Mouse (Mus musculus): Measurements from ENCODE around the gene Ccer2. TPM values are rescaled to one million over a fixed set of nuclear protein-coding genes. Genes with fewer than 3 reads are reported as not detected.
A peak's percentile ranks its signal among the peaks of the same experiment; 100 is the strongest.

Gene Ccer2
- polyA plus RNA-seq, 1 experiment from 2014 or later: not detected

DNA sequence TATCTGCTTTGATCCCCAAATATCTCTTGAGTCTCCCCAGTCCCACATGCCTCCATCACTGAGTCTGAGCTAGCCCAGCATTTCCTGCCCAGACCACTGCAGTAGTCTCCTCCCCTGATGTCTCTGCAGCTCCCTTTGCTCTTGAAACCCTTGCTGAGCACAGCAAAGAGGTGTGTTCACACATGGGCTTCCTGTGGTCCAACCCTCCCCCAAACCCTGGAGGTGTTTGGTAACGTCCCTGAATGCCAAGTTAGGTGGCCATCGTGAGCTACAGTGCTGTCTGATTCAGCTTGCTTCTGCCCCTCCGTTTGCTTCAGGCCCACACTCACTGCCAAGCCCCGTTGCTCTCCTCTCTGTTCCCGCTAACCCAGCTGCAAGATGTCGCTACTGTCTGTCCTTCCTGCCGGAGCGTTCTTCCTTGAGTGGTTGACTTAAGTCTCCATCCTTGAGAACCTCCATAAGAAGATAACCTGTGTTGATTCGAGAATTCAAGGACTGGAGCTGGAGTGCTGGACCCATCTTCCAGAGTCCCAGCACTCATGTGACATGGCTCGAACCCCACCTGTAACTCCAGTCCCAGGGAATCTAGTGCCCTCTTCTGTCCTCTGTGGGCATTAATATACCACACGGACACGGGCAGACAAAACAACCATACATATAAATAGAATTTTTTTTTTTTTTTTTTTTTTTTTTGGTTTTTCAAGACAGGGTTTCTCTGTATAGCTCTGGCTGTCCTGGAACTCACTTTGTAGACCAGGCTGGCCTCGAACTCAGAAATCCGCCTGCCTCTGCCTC, 36.6 kb downstream of the Ccer2 start:
- Histone ChIP-seq H3K9me3 (no peaks in the 10 kb centered on the region), H3K4me2 (no peak overlapping the region), H3K4me1 (peaks cover 30% of the 10 kb centered on the region), H3K36me3 (peaks cover 9% of the 10 kb centered on the region), H3K9ac (no peak overlapping the region), H3K27me3 (replicated peaks) (no peaks in the 10 kb centered on the region), H3K4me3 (no peak overlapping the region), H3K27ac (replicated peaks) (no peak overlapping the region)
- 66% methylated on average over 14 of the region's 14 CpGs for WGBS
- ATAC-seq (ENCODE audit: extremely low read depth, insufficient number of reproducible peaks, low FRiP score, low TSS enrichment): no peak

DNA sequence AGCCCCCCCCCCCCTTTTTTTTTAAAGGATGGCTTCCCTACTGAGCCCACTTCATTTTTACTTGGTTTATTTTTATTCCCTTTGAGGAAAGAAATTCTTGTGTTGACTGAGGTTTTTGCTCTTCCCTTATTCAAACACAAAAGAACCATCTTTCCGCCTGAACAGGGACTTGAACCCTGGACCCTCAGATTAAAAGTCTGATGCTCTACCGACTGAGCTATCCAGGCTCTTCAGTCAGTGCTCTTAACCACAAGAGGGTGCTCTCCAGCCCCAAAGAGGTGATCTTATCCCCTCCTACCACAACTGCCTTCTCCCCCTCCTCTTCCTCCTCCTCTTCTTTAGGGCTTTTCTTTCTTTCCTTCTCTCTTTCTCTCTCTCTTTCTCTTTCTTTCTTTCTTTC, 37.9 kb downstream of the Ccer2 start:
- WGBS: 36% methylated on average over 2 of the region's 2 CpGs

DNA sequence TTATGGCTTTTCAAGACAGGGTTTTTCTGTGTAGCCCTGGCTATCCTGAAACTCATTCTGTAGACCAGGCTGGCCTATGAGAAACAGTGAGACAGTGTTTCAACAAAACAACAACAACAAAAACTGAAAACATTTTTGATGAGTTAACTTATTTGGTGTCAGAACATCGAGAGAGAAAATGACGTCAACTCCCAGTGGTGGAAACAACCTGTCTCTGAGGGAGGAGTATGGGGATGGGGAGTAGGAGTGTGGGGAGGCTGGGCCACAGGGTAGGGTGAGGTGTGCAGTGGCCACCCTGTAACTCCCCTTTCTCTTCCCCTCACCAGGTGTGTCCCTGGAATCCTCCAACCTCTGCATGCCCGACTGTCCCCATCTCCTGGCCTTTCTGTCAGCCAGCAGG, 38.5 kb downstream of the Ccer2 start:
- Histone ChIP-seq H3K9ac (no peak overlapping the region), H3K9me3 (no peaks in the 10 kb centered on the region), H3K27ac (replicated peaks) (no peak overlapping the region), H3K4me1 (peaks cover 18% of the 10 kb centered on the region), H3K4me2 (no peak overlapping the region), H3K36me3 (no peaks in the 10 kb centered on the region), H3K4me3 (no peak overlapping the region), H3K27me3 (replicated peaks) (no peaks in the 10 kb centered on the region)
- 67% methylated on average over 3 of the region's 3 CpGs for WGBS
- no peak for ATAC-seq (ENCODE audit: extremely low read depth, insufficient number of reproducible peaks, low FRiP score, low TSS enrichment)

More for the DNA sequence above, 37.9 kb downstream of the Ccer2 start:
- Histone ChIP-seq H3K36me3 (no peaks in the 10 kb centered on the region), H3K4me3 (no peak overlapping the region), H3K27ac (replicated peaks) (no peak overlapping the region), H3K4me2 (no peak overlapping the region), H3K9me3 (no peaks in the 10 kb centered on the region), H3K27me3 (replicated peaks) (no peaks in the 10 kb centered on the region), H3K4me1 (peaks cover 23% of the 10 kb centered on the region), H3K9ac (no peak overlapping the region)
- no peak for ATAC-seq (ENCODE audit: extremely low read depth, insufficient number of reproducible peaks, low FRiP score, low TSS enrichment)

DNA sequence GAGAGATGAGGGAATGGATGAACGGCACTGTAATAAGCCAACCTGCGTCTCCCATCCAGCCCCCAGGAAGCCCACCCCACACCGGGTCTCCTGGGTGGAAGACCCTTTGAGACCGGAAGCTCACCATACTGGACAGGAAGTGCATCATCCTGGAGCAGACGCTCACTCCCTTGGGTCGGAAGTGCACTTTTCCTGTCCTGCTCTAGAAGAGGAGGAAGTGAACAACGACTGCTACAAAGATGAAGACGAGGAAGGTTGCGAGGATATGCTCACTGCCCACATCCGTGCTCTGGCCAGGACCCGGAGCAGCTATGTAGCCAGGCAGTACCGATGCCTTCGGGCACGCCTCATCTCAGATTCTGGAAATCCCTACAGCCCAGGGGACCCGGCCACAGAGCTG, 39.9 kb downstream of the Ccer2 start:
- Histone ChIP-seq H3K9me3 (no peaks in the 10 kb centered on the region), H3K9ac (no peak overlapping the region), H3K27me3 (replicated peaks) (no peaks in the 10 kb centered on the region), H3K4me3 (peak overlapping the region; percentile 34), H3K27ac (replicated peaks) (peak overlapping the region; percentile 60), H3K4me1 (peaks cover 18% of the 10 kb centered on the region), H3K4me2 (peak overlapping the region; percentile 62), H3K36me3 (no peaks in the 10 kb centered on the region)
- ATAC-seq (ENCODE audit: extremely low read depth, insufficient number of reproducible peaks, low FRiP score, low TSS enrichment): no peak
- 62% methylated on average over 15 of the region's 15 CpGs for WGBS

DNA sequence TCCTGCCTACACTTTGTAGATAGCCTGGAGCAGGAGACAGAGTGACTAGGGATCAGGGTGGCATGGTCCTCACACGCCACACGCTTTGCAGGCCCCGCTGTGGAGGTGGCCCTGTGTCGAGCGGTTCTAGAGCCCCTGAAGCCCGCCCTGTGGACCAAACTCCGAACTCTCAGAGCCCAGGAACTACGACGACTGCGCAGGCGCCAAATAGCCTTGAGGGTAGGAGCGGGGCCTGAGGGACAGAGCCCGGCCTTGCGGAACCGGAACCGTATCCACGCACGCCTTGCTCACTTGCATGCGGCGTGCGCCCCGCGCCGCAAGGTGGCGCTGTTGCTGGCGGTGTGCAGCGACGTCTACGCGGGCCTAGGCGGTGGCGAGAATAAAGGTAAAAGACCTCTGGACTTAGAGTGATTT, 40.6 kb downstream of the Ccer2 start:
- Histone ChIP-seq H3K9ac (peak overlapping the region; percentile 77), H3K9me3 (no peaks in the 10 kb centered on the region), H3K4me3 (peak overlapping the region; percentile 34), H3K27ac (replicated peaks) (peak overlapping the region; percentile 60), H3K27me3 (replicated peaks) (no peaks in the 10 kb centered on the region), H3K4me1 (peaks cover 24% of the 10 kb centered on the region), H3K36me3 (no peaks in the 10 kb centered on the region), H3K4me2 (peak overlapping the region; percentile 62)
- peak; percentile 51 for ATAC-seq (ENCODE audit: extremely low read depth, insufficient number of reproducible peaks, low FRiP score, low TSS enrichment)
- WGBS: 11% methylated on average over 32 of the region's 32 CpGs

DNA sequence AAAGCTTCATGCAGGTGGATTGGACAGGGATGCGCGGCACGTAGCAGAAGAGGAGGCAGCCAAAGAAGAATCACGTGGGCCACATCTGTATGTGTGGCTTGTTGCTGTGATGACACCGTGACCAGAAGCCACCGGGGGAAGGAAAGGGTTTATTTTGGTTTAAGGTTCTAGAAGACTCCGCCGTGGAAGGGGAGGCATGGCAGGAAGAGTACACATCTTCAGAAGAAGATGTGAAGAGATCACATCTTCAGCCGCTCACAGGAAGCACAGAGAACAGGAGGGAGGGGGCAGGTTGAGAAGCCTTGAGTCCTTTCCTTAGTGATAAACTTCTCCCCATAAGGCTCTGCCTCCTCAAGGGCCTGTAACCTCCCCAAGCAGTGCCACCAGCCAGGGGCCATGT, 44.0 kb downstream of the Ccer2 start:
- no peak for ATAC-seq (ENCODE audit: extremely low read depth, insufficient number of reproducible peaks, low FRiP score, low TSS enrichment)
- Histone ChIP-seq H3K4me3 (no peak overlapping the region), H3K4me1 (peaks cover 51% of the 10 kb centered on the region), H3K27me3 (replicated peaks) (no peaks in the 10 kb centered on the region), H3K4me2 (no peak overlapping the region), H3K27ac (replicated peaks) (no peak overlapping the region), H3K36me3 (no peaks in the 10 kb centered on the region), H3K9me3 (no peaks in the 10 kb centered on the region), H3K9ac (no peak overlapping the region)
- 84% methylated on average over 9 of the region's 9 CpGs for WGBS

DNA sequence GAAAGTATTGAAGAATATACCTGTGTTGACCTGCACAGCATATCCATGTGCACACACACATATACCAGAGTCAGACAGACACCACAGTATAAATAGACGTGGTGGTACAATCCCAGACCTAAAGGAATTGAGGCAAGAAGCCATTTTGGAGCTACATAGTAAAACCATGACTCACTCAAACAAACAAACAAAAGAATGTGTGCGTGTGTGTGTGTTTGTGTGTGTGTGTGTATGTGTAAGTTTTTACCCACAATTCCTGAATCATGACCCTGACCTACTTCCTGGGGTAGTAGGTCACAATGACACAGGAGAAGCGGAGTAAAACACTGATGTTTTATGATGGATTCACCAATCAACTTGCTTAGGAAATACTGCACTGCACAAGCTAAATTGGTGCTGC, 45.5 kb downstream of the Ccer2 start:
- Histone ChIP-seq H3K27ac (replicated peaks) (peak overlapping the region; percentile 95), H3K4me3 (no peak overlapping the region), H3K36me3 (no peaks in the 10 kb centered on the region), H3K4me1 (peaks cover 40% of the 10 kb centered on the region), H3K4me2 (no peak overlapping the region), H3K9ac (no peak overlapping the region), H3K9me3 (no peaks in the 10 kb centered on the region), H3K27me3 (replicated peaks) (no peaks in the 10 kb centered on the region)
- WGBS: 72% methylated on average over 3 of the region's 3 CpGs
- no peak for ATAC-seq (ENCODE audit: extremely low read depth, insufficient number of reproducible peaks, low FRiP score, low TSS enrichment)

DNA sequence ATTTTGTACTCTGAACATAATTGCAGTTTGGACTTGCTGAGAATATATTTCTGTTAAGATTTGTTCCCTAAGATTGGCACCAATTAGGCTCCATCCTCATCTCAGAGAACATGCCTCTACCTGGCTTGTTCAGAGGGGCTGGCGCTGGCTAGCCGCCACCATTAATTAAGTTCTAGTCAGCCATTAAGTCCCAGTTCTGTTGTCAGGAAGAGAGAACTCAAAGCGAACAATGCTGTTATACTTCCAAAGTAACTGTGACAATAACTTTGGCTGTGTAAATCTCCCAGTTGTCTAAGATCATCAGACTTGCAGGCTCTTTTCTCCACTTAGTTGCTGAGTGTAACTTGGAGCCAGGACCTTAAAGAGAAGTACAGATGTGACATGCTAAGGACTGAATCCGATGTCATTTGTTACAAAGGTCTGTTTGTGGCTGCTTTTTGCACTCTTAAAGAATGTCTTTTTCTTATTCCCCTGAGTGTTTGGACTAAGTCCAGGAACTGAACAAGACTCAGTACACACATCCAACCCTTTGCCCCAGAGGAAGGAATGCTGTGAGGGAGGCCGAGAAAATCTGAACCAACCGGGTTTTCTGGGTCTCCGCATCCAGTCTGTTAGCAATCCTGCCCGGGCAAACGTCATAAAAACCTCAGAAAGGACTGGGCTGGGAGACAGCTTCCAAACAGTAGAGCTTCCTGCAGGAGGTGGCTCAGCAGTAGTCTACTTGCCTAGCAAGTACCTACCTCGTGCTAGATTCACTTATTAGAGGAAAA, 46.1 kb downstream of the Ccer2 start:
- Histone ChIP-seq H3K9me3 (no peaks in the 10 kb centered on the region), H3K27ac (replicated peaks) (peak overlapping the region; percentile 95), H3K9ac (peak overlapping the region; percentile 71), H3K4me2 (peak overlapping the region; percentile 54), H3K4me3 (peak overlapping the region; percentile 9; the same call in 1 of the 2 replicates), H3K36me3 (no peaks in the 10 kb centered on the region), H3K4me1 (peaks cover 37% of the 10 kb centered on the region), H3K27me3 (replicated peaks) (no peaks in the 10 kb centered on the region)
- no peak for ATAC-seq (ENCODE audit: extremely low read depth, insufficient number of reproducible peaks, low FRiP score, low TSS enrichment)
- 31% methylated on average over 10 of the region's 10 CpGs for WGBS

DNA sequence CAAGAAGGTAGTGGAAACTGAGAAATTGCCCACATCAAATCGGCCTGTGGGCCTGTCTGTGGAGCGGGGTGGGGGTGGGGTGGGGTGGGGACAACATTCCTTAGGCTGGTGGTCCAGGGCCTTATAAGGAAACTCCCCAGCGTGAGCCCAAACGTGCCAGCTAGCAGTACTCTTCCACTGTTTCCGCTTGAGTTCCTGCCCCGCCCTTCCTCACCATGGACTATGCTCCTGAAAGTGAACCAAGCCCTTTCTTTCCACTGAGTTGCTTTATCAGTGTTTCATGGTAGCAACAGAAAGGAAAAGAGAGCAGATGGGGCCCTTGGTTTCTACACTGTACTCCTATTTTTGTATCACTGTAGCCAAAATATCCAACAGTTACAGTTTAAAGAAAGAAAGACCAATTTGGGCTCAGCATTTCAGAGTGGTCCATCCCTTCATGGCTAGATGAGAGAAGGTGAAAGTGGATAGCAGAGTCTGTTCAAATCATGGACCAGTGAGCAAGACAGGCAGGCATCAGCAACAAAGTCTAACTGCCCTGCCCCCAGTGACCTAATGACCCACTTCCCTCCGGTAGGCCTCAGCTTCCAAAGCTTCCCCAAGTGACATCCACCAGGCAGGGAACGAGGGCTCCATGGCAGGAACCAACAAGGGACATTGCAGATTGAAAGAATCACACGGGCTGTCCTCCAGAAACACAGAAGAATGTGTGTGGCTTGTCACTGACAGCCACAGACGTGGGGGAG, 47.0 kb downstream of the Ccer2 start:
- Histone ChIP-seq H3K4me2 (peak overlapping the region; percentile 54), H3K4me3 (peak overlapping the region; percentile 9; the same call in 1 of the 2 replicates)
- ATAC-seq (ENCODE audit: extremely low read depth, insufficient number of reproducible peaks, low FRiP score, low TSS enrichment): peak; percentile 56; the same call in 1 of the 2 replicates

DNA sequence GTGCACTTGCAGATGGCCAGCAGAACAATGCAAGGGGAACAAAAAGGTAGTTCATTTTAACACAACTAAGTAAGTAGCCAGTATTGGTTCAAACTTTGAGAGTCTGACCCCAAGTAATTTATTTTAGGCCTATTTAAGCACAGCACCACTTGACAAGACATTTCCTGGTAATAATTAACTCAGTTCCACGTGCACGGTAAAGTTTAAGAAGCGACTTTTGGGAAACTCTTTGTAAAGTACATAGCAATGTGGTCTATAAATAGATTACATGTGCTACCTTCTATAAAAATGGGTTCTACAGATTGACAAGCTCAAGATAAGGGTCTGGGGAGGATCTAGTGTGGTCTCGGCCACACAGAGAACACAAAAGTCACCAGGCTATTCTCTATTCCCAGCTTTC, 47.8 kb downstream of the Ccer2 start:
- H3K27me3 ChIP-seq (replicated peaks): no peaks in the 10 kb centered on the region
- H3K9me3 ChIP-seq: no peaks in the 10 kb centered on the region
- no peak overlapping the region for H3K4me2 ChIP-seq
- H3K4me3 ChIP-seq: no peak overlapping the region
- no peaks in the 10 kb centered on the region for H3K36me3 ChIP-seq
- H3K9ac ChIP-seq: peak overlapping the region; percentile 71; the same call in 1 of the 2 replicates
- H3K4me1 ChIP-seq: peaks cover 45% of the 10 kb centered on the region
- peak overlapping the region; percentile 95 for H3K27ac ChIP-seq (replicated peaks)
- 35% methylated on average over 4 of the region's 4 CpGs for WGBS
- no peak for ATAC-seq (ENCODE audit: extremely low read depth, insufficient number of reproducible peaks, low FRiP score, low TSS enrichment)

More for the DNA sequence above, 47.0 kb downstream of the Ccer2 start:
- Histone ChIP-seq H3K27me3 (replicated peaks) (no peaks in the 10 kb centered on the region), H3K27ac (replicated peaks) (peak overlapping the region; percentile 95), H3K4me1 (peaks cover 42% of the 10 kb centered on the region), H3K9me3 (no peaks in the 10 kb centered on the region), H3K9ac (peak overlapping the region; percentile 71), H3K36me3 (no peaks in the 10 kb centered on the region)
- WGBS: 9% methylated on average over 10 of the region's 10 CpGs

DNA sequence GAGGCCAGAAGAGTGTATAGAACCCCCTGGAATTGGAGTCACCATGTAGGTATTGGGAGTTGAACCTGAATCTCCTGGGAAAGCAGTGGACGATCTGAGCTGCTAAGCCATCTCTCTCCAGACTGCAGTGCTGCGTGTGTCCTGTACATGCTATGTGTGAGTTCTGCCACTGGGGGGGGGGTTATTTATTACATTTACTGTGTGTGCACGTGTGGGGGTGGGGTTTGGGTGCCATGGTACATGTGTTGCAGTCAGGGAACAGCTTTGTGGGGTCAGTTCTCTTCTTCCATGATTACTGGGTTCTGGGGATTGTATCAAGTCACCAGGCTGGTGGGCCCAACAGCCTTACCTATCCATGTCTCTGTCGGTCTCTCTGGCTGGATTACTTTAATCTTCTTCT, 50.9 kb downstream of the Ccer2 start:
- no peaks in the 10 kb centered on the region for H3K9me3 ChIP-seq
- no peak overlapping the region for H3K4me3 ChIP-seq
- H3K4me2 ChIP-seq: no peak overlapping the region
- H3K36me3 ChIP-seq: peaks cover 3% of the 10 kb centered on the region
- peaks cover 37% of the 10 kb centered on the region for H3K4me1 ChIP-seq
- no peak overlapping the region for H3K9ac ChIP-seq
- no peaks in the 10 kb centered on the region for H3K27me3 ChIP-seq (replicated peaks)
- H3K27ac ChIP-seq (replicated peaks): no peak overlapping the region
- ATAC-seq (ENCODE audit: extremely low read depth, insufficient number of reproducible peaks, low FRiP score, low TSS enrichment): no peak
- WGBS: 89% methylated on average over 4 of the region's 4 CpGs

All from heart, embryonic 13.5 days (tissue).